Mouse (Mus musculus) liver, embryonic 13.5 days (tissue): ENCODE measurements around the gene Chd6. TPM values are rescaled to one million over a fixed set of nuclear protein-coding genes. Genes with fewer than 3 reads are reported as not detected.

Source experiments
- ATAC-seq: fragments of 200-750 bp; cut with Nextera tagmentation; 2 replicates; pipeline ENCODE4 v1.8.0; 2017; ENCODE audit warnings: low read depth, mild to moderate bottlenecking, moderate number of reproducible peaks, moderate library complexity
- DNase-seq: peaks from one replicate; pipeline ENCODE4 v3.0.0; 2022
- H3K27ac ChIP-seq: fragments of 300-500 bp; sonication (generic); 2 replicates; pipeline ENCODE4 v1.5.1; 2015; ENCODE audit warnings: moderate library complexity, mild to moderate bottlenecking, inconsistent platforms
- H3K27me3 ChIP-seq: fragments of 300-500 bp; sonication (generic); 2 replicates; pipeline ENCODE4 v1.6.1; 2015; ENCODE audit warnings: mild to moderate bottlenecking, inconsistent platforms
- H3K36me3 ChIP-seq: fragments of 300-500 bp; sonication (generic); 2 replicates; pipeline ENCODE4 v1.6.1; 2015; ENCODE audit warnings: mild to moderate bottlenecking, inconsistent platforms
- H3K4me1 ChIP-seq: fragments of 300-500 bp; sonication (generic); replicated peaks from 2 replicates; pipeline ENCODE4 v1.6.1; 2015; ENCODE audit warnings: inconsistent platforms
- H3K4me2 ChIP-seq: fragments of 300-500 bp; sonication (generic); 2 replicates; pipeline ENCODE4 v1.6.1; 2015; ENCODE audit warnings: inconsistent platforms, mild to moderate bottlenecking, moderate library complexity
- H3K4me3 ChIP-seq: fragments of 300-500 bp; sonication (generic); replicated peaks from 2 replicates; pipeline ENCODE4 v1.5.1; 2015; ENCODE audit warnings: mild to moderate bottlenecking, inconsistent platforms
- H3K9ac ChIP-seq: fragments of 300-500 bp; sonication (generic); 2 replicates; pipeline ENCODE4 v1.6.1; 2015; ENCODE audit warnings: mild to moderate bottlenecking, inconsistent platforms
- H3K9me3 ChIP-seq: fragments of 300-500 bp; sonication (generic); replicated peaks from 2 replicates; pipeline ENCODE4 v1.6.1; 2016; ENCODE audit warnings: inconsistent platforms
- WGBS: fragments of 180-500 bp; shearing (Covaris S2); methylation state at CpG from one replicate; pipeline ENCODE4 v1.1.7; 2015; ENCODE audit not compliant: insufficient replicate concordance; 5-methylcytosine and 5-hydroxymethylcytosine counted together
- polyA plus RNA-seq: library from polyadenylated mRNA; unstranded; fragments of >200 nt; fragmentation: Nextera tagmentation; extraction: Ambion mirVana; gene quantifications from 2 replicates; pipeline ENCODE4 v1.2.1, GENCODE M21; 2015

Chd6 gene
- 4.5 and 5.1 TPM in 2 replicates for polyA plus RNA-seq

- 2% methylated on average over 27 of the region's 27 CpGs for WGBS
- H3K9me3 ChIP-seq: no peaks in the 10 kb centered on the region
- peak within 1 kb of the TSS; percentile 97 for H3K4me3 ChIP-seq
- H3K9ac ChIP-seq: peak within 1 kb of the TSS; percentile 95
- H3K27ac ChIP-seq: peak within 1 kb of the TSS; percentile 91
- peak within 1 kb of the TSS; percentile 93 for H3K4me2 ChIP-seq
- peaks cover 19% of the 10 kb centered on the region for H3K4me1 ChIP-seq
- ATAC-seq (peak; percentile 98), DNase-seq (peak; percentile 97)
- no peaks in the 10 kb centered on the region for H3K36me3 ChIP-seq
- no peaks in the 10 kb centered on the region for H3K27me3 ChIP-seq
Measured at GRCm38 (mm10) chr2:161108933-161109371, at the start of gene Chd6. Gene Chd6, minus strand, starts transcription at chr2:161109075.

GRCm38 (mm10) chr2:161150004-161150842 lies 41.3 kb upstream of the Chd6 start:
- no peaks in the 10 kb centered on the region for H3K9me3 ChIP-seq
- no peaks in the 10 kb centered on the region for H3K36me3 ChIP-seq
- WGBS: 57% methylated on average over 7 of the region's 7 CpGs
- H3K9ac ChIP-seq: no peak overlapping the region
- ATAC-seq (no peak), DNase-seq (no peak)
- no peaks in the 10 kb centered on the region for H3K27me3 ChIP-seq
- no peak overlapping the region for H3K4me3 ChIP-seq
- no peak overlapping the region for H3K4me2 ChIP-seq
- no peak overlapping the region for H3K27ac ChIP-seq
- H3K4me1 ChIP-seq: no peaks in the 10 kb centered on the region

- WGBS: 47% methylated on average over 3 of the region's 3 CpGs
- no peak overlapping the region for H3K9ac ChIP-seq
- H3K36me3 ChIP-seq: no peaks in the 10 kb centered on the region
- H3K4me1 ChIP-seq: no peaks in the 10 kb centered on the region
- H3K4me3 ChIP-seq: no peak overlapping the region
- ATAC-seq (no peak), DNase-seq (no peak)
- no peaks in the 10 kb centered on the region for H3K9me3 ChIP-seq
- no peaks in the 10 kb centered on the region for H3K27me3 ChIP-seq
- H3K27ac ChIP-seq: no peak overlapping the region
- no peak overlapping the region for H3K4me2 ChIP-seq
Measured at GRCm38 (mm10) chr2:161148428-161149020, 39.6 kb upstream of the Chd6 start.

- Histone ChIP-seq H3K27ac (no peak overlapping the region), H3K4me1 (no peaks in the 10 kb centered on the region), H3K9ac (no peak overlapping the region), H3K9me3 (no peaks in the 10 kb centered on the region), H3K4me2 (no peak overlapping the region), H3K36me3 (no peaks in the 10 kb centered on the region), H3K27me3 (no peaks in the 10 kb centered on the region), H3K4me3 (no peak overlapping the region)
- no peak for DNase-seq
- ATAC-seq: no peak
- WGBS: 46% methylated on average over 4 of the region's 4 CpGs
Measured at GRCm38 (mm10) chr2:161147656-161148427, 39.0 kb upstream of the Chd6 start.

- Histone ChIP-seq H3K9ac (no peak overlapping the region), H3K4me1 (no peaks in the 10 kb centered on the region), H3K36me3 (no peaks in the 10 kb centered on the region), H3K4me3 (no peak overlapping the region), H3K9me3 (no peaks in the 10 kb centered on the region), H3K4me2 (no peak overlapping the region), H3K27me3 (no peaks in the 10 kb centered on the region), H3K27ac (no peak overlapping the region)
- DNase-seq (no peak), ATAC-seq (no peak)
- WGBS: 62% methylated on average over 4 of the region's 4 CpGs
Measured at GRCm38 (mm10) chr2:161144799-161145198, 35.9 kb upstream of the Chd6 start.

GRCm38 (mm10) chr2:161138672-161139536 lies 30.0 kb upstream of the Chd6 start:
- H3K9ac ChIP-seq: no peak overlapping the region
- H3K9me3 ChIP-seq: no peaks in the 10 kb centered on the region
- H3K4me2 ChIP-seq: no peak overlapping the region
- no peaks in the 10 kb centered on the region for H3K27me3 ChIP-seq
- ATAC-seq: no peak
- no peaks in the 10 kb centered on the region for H3K4me1 ChIP-seq
- H3K27ac ChIP-seq: no peak overlapping the region
- H3K4me3 ChIP-seq: no peak overlapping the region
- no peaks in the 10 kb centered on the region for H3K36me3 ChIP-seq
- no peak for DNase-seq
- 53% methylated on average over 11 of the region's 11 CpGs for WGBS

GRCm38 (mm10) chr2:161136999-161137398 lies 28.1 kb upstream of the Chd6 start:
- DNase-seq (no peak), ATAC-seq (no peak)
- no peaks in the 10 kb centered on the region for H3K9me3 ChIP-seq
- 34% methylated on average over 3 of the region's 3 CpGs for WGBS
- H3K27ac ChIP-seq: no peak overlapping the region
- no peak overlapping the region for H3K4me3 ChIP-seq
- no peak overlapping the region for H3K9ac ChIP-seq
- no peaks in the 10 kb centered on the region for H3K36me3 ChIP-seq
- no peaks in the 10 kb centered on the region for H3K27me3 ChIP-seq
- no peak overlapping the region for H3K4me2 ChIP-seq
- H3K4me1 ChIP-seq: no peaks in the 10 kb centered on the region

GRCm38 (mm10) chr2:161128367-161129111 lies 19.7 kb upstream of the Chd6 start:
- Histone ChIP-seq H3K9me3 (no peaks in the 10 kb centered on the region), H3K27me3 (no peaks in the 10 kb centered on the region), H3K4me1 (no peaks in the 10 kb centered on the region), H3K4me3 (no peak overlapping the region), H3K4me2 (no peak overlapping the region), H3K9ac (no peak overlapping the region), H3K27ac (no peak overlapping the region), H3K36me3 (no peaks in the 10 kb centered on the region)
- ATAC-seq (no peak), DNase-seq (no peak)
- WGBS: 62% methylated on average over 10 of the region's 10 CpGs

- no peak overlapping the region for H3K4me2 ChIP-seq
- H3K4me1 ChIP-seq: peaks cover 15% of the 10 kb centered on the region
- no peak overlapping the region for H3K27ac ChIP-seq
- no peaks in the 10 kb centered on the region for H3K9me3 ChIP-seq
- no peak overlapping the region for H3K9ac ChIP-seq
- DNase-seq (no peak), ATAC-seq (no peak)
- no peaks in the 10 kb centered on the region for H3K27me3 ChIP-seq
- no peak overlapping the region for H3K4me3 ChIP-seq
- WGBS: 57% methylated on average over 5 of the region's 5 CpGs
- H3K36me3 ChIP-seq: no peaks in the 10 kb centered on the region
Measured at GRCm38 (mm10) chr2:161112011-161112410, 3.1 kb upstream of the Chd6 start.

GRCm38 (mm10) chr2:161109398-161109821 lies 535 bp upstream of the Chd6 start:
- Histone ChIP-seq H3K9me3 (no peaks in the 10 kb centered on the region), H3K27ac (no peak overlapping the region)
- ATAC-seq: no peak

More at GRCm38 (mm10) chr2:161109398-161109821, 535 bp upstream of the Chd6 start:
- H3K27me3 ChIP-seq: no peaks in the 10 kb centered on the region
- no peak for DNase-seq
- H3K36me3 ChIP-seq: no peaks in the 10 kb centered on the region
- peak overlapping the region; percentile 70 for H3K9ac ChIP-seq
- peaks cover 19% of the 10 kb centered on the region for H3K4me1 ChIP-seq
- peak overlapping the region; percentile 97 for H3K4me3 ChIP-seq
- 2% methylated on average over 26 of the region's 26 CpGs for WGBS
- peak overlapping the region; percentile 93 for H3K4me2 ChIP-seq
